Mouse (Mus musculus): ENCODE data around the gene Brd3. TPM values are rescaled to one million over a fixed set of nuclear protein-coding genes. Genes with fewer than 3 reads are reported as not detected.

Brd3 gene
- polyA plus RNA-seq, 1 experiment from 2014 or later = 126 TPM

GRCm38 (mm10) chr2:27406928-27407327 is 100.5 kb downstream of the Brd3 start:
- Histone ChIP-seq H3K27me3 (ENCODE audit: control insufficient read depth, insufficient read depth, low read length) (no peaks in the 10 kb centered on the region), H3K4me1 (ENCODE audit: control insufficient read depth, insufficient read depth, low read length) (peaks cover 39% of the 10 kb centered on the region)
- ATAC-seq (ENCODE audit: low read depth) = no peak

GRCm38 (mm10) chr2:27405094-27405884 is 102.2 kb downstream of the Brd3 start:
- Histone ChIP-seq H3K27me3 (ENCODE audit: control insufficient read depth, insufficient read depth, low read length) (no peaks in the 10 kb centered on the region), H3K9me3 (ENCODE audit: control insufficient read depth, low read length) (no peaks in the 10 kb centered on the region), H3K27ac (ENCODE audit: low read depth, low read length) (no peak overlapping the region), H3K4me1 (ENCODE audit: control insufficient read depth, insufficient read depth, low read length) (peaks cover 28% of the 10 kb centered on the region), H3K4me3 (ENCODE audit: low read depth, low read length) (no peak overlapping the region), H3K36me3 (ENCODE audit: control insufficient read depth, insufficient read depth, low read length) (no peaks in the 10 kb centered on the region), H3K9ac (replicated peaks; ENCODE audit: low read depth, low read length) (no peak overlapping the region), H3K4me2 (ENCODE audit: low read depth, low read length) (no peak overlapping the region)
- ATAC-seq (ENCODE audit: low read depth) = no peak
- 73% methylated on average over 5 of the region's 5 CpGs for WGBS

More at GRCm38 (mm10) chr2:27406928-27407327, 100.5 kb downstream of the Brd3 start:
- Histone ChIP-seq H3K4me3 (ENCODE audit: low read depth, low read length) (no peak overlapping the region), H3K27ac (ENCODE audit: low read depth, low read length) (no peak overlapping the region), H3K4me2 (ENCODE audit: low read depth, low read length) (no peak overlapping the region), H3K9ac (replicated peaks; ENCODE audit: low read depth, low read length) (no peak overlapping the region), H3K9me3 (ENCODE audit: control insufficient read depth, low read length) (no peaks in the 10 kb centered on the region), H3K36me3 (ENCODE audit: control insufficient read depth, insufficient read depth, low read length) (no peaks in the 10 kb centered on the region)
- WGBS = 94% methylated on average over 5 of the region's 5 CpGs

- no peak overlapping the region for H3K9ac ChIP-seq (replicated peaks; ENCODE audit: low read depth, low read length)
- no peaks in the 10 kb centered on the region for H3K36me3 ChIP-seq (ENCODE audit: control insufficient read depth, insufficient read depth, low read length)
- no peaks in the 10 kb centered on the region for H3K27me3 ChIP-seq (ENCODE audit: control insufficient read depth, insufficient read depth, low read length)
- H3K4me1 ChIP-seq (ENCODE audit: control insufficient read depth, insufficient read depth, low read length) = peaks cover 28% of the 10 kb centered on the region
- no peak for ATAC-seq (ENCODE audit: low read depth)
- no peak overlapping the region for H3K4me3 ChIP-seq (ENCODE audit: low read depth, low read length)
- no peak overlapping the region for H3K27ac ChIP-seq (ENCODE audit: low read depth, low read length)
- 52% methylated on average over 6 of the region's 6 CpGs for WGBS
- no peak overlapping the region for H3K4me2 ChIP-seq (ENCODE audit: low read depth, low read length)
- no peaks in the 10 kb centered on the region for H3K9me3 ChIP-seq (ENCODE audit: control insufficient read depth, low read length)
Measured at GRCm38 (mm10) chr2:27404375-27405093, 102.9 kb downstream of the Brd3 start.

GRCm38 (mm10) chr2:27401544-27401943 is 105.9 kb downstream of the Brd3 start:
- H3K9me3 ChIP-seq (ENCODE audit: control insufficient read depth, low read length) = no peaks in the 10 kb centered on the region
- no peak overlapping the region for H3K27ac ChIP-seq (ENCODE audit: low read depth, low read length)
- H3K36me3 ChIP-seq (ENCODE audit: control insufficient read depth, insufficient read depth, low read length) = no peaks in the 10 kb centered on the region
- H3K4me2 ChIP-seq (ENCODE audit: low read depth, low read length) = no peak overlapping the region
- H3K27me3 ChIP-seq (ENCODE audit: control insufficient read depth, insufficient read depth, low read length) = no peaks in the 10 kb centered on the region
- no peak overlapping the region for H3K9ac ChIP-seq (replicated peaks; ENCODE audit: low read depth, low read length)
- ATAC-seq (ENCODE audit: low read depth) = no peak
- H3K4me3 ChIP-seq (ENCODE audit: low read depth, low read length) = no peak overlapping the region
- WGBS = 90% methylated on average over 2 of the region's 2 CpGs
- H3K4me1 ChIP-seq (ENCODE audit: control insufficient read depth, insufficient read depth, low read length) = peaks cover 30% of the 10 kb centered on the region

GRCm38 (mm10) chr2:27400083-27400482 is 107.4 kb downstream of the Brd3 start:
- Histone ChIP-seq H3K27me3 (ENCODE audit: control insufficient read depth, insufficient read depth, low read length) (no peaks in the 10 kb centered on the region), H3K4me2 (ENCODE audit: low read depth, low read length) (no peak overlapping the region), H3K4me1 (ENCODE audit: control insufficient read depth, insufficient read depth, low read length) (peaks cover 35% of the 10 kb centered on the region), H3K4me3 (ENCODE audit: low read depth, low read length) (no peak overlapping the region), H3K36me3 (ENCODE audit: control insufficient read depth, insufficient read depth, low read length) (no peaks in the 10 kb centered on the region), H3K27ac (ENCODE audit: low read depth, low read length) (no peak overlapping the region), H3K9me3 (ENCODE audit: control insufficient read depth, low read length) (no peaks in the 10 kb centered on the region), H3K9ac (replicated peaks; ENCODE audit: low read depth, low read length) (no peak overlapping the region)
- ATAC-seq (ENCODE audit: low read depth) = no peak
- WGBS = 92% methylated on average over 2 of the region's 2 CpGs

- Histone ChIP-seq H3K27me3 (ENCODE audit: control insufficient read depth, insufficient read depth, low read length) (no peaks in the 10 kb centered on the region), H3K36me3 (ENCODE audit: control insufficient read depth, insufficient read depth, low read length) (no peaks in the 10 kb centered on the region), H3K4me2 (ENCODE audit: low read depth, low read length) (no peak overlapping the region), H3K4me1 (ENCODE audit: control insufficient read depth, insufficient read depth, low read length) (peaks cover 43% of the 10 kb centered on the region), H3K4me3 (ENCODE audit: low read depth, low read length) (no peak overlapping the region), H3K9me3 (ENCODE audit: control insufficient read depth, low read length) (no peaks in the 10 kb centered on the region), H3K27ac (ENCODE audit: low read depth, low read length) (peak overlapping the region; percentile 64), H3K9ac (replicated peaks; ENCODE audit: low read depth, low read length) (no peak overlapping the region)
- peak; percentile 39; the same call in 1 of the 2 replicates for ATAC-seq (ENCODE audit: low read depth)
- WGBS = 49% methylated on average over 17 of the region's 17 CpGs
Measured at GRCm38 (mm10) chr2:27396656-27397440, 110.6 kb downstream of the Brd3 start.

Small RNA genes lying within 50 kb of the gene (microRNA-seq; reads per million reads assigned to microRNA genes)
- gene Gm24049 = not detected
- not detected for gene Mir7578

Other genes starting within 250 kb of the Brd3 start
- 14.5 and 18.7 TPM in 2 replicates for gene Vav2, start 80.6 kb downstream of the Brd3 start, polyA plus RNA-seq (2014; fragmentation: Nextera tagmentation; extraction: Ambion mirVana)
- gene Brd3os, start 65.3 kb downstream of the Brd3 start, polyA plus RNA-seq (2014; fragmentation: Nextera tagmentation; extraction: Ambion mirVana) = 39.6 and 51.2 TPM in 2 replicates
- gene Wdr5, start 7.5 kb upstream of the Brd3 start, polyA plus RNA-seq (2014; fragmentation: Nextera tagmentation; extraction: Ambion mirVana) = 37.1 and 42.5 TPM in 2 replicates
- 1.6 and 2.7 TPM in 2 replicates for gene Rxra, start 168.8 kb upstream of the Brd3 start, polyA plus RNA-seq (2014; fragmentation: Nextera tagmentation; extraction: Ambion mirVana)